Mouse (Mus musculus) kidney, embryonic 14.5 days (tissue): ENCODE results near the gene Myo19. TPM values are rescaled to one million over a fixed set of nuclear protein-coding genes. Genes with fewer than 3 reads are reported as not detected.

Source experiments
- ATAC-seq: fragments of 200-750 bp; cut with Nextera tagmentation; 2 replicates; pipeline ENCODE4 v1.8.0; 2017; ENCODE audit warnings: moderate number of reproducible peaks, mild to moderate bottlenecking, moderate TSS enrichment, moderate library complexity; ENCODE audit not compliant: low FRiP score, low TSS enrichment
- H3K27ac ChIP-seq: fragments of 300-500 bp; sonication (generic); 2 replicates; pipeline ENCODE4 v1.5.1; 2014; ENCODE audit warnings: low read depth, mild to moderate bottlenecking, low read length, moderate library complexity, mixed read lengths
- H3K27me3 ChIP-seq: fragments of 300-500 bp; sonication (generic); 2 replicates; pipeline ENCODE4 v1.6.1; 2014; ENCODE audit warnings: mild to moderate bottlenecking, low read length; ENCODE audit not compliant: control insufficient read depth, insufficient read depth
- H3K36me3 ChIP-seq: fragments of 300-500 bp; sonication (generic); 2 replicates; pipeline ENCODE4 v1.6.1; 2014; ENCODE audit warnings: low read length, mixed read lengths; ENCODE audit not compliant: control insufficient read depth, insufficient read depth
- H3K4me1 ChIP-seq: fragments of 300-500 bp; sonication (generic); 2 replicates; pipeline ENCODE4 v1.6.1; 2014; ENCODE audit warnings: low read length, mixed read lengths; ENCODE audit not compliant: control insufficient read depth, insufficient read depth
- H3K4me2 ChIP-seq: fragments of 300-500 bp; sonication (generic); replicated peaks from 2 replicates; pipeline ENCODE4 v1.6.1; 2014; ENCODE audit warnings: low read depth, mild to moderate bottlenecking, low read length
- H3K4me3 ChIP-seq: fragments of 300-500 bp; sonication (generic); 2 replicates; pipeline ENCODE4 v1.5.1; 2014; ENCODE audit warnings: mild to moderate bottlenecking, low read length
- H3K9ac ChIP-seq: fragments of 300-500 bp; sonication (generic); 2 replicates; pipeline ENCODE4 v1.6.1; 2014; ENCODE audit warnings: low read depth, mild to moderate bottlenecking, low read length, moderate library complexity
- H3K9me3 ChIP-seq: fragments of 300-500 bp; sonication (generic); 2 replicates; pipeline ENCODE4 v1.6.1; 2016; ENCODE audit warnings: low read length; ENCODE audit not compliant: control insufficient read depth
- WGBS: fragments of 180-500 bp; shearing (Covaris S2); extraction: QIAGEN DNeasy Blood & Tissue Kit; methylation state at CpG from one replicate; pipeline ENCODE4 v1.1.7; 2014; 5-methylcytosine and 5-hydroxymethylcytosine counted together
- polyA plus RNA-seq: library from polyadenylated mRNA; unstranded; fragments of >200 nt; fragmentation: Nextera tagmentation; extraction: Ambion mirVana; gene quantifications from 2 replicates; pipeline ENCODE4 v1.2.1, GENCODE M21; 2014

Gene Myo19
- polyA plus RNA-seq, 1 experiment from 2014 or later: 15.0 TPM

- Histone ChIP-seq H3K27ac (no peak overlapping the region), H3K9ac (no peak overlapping the region), H3K27me3 (peaks cover 12% of the 10 kb centered on the region), H3K4me1 (no peaks in the 10 kb centered on the region), H3K36me3 (no peaks in the 10 kb centered on the region), H3K9me3 (no peaks in the 10 kb centered on the region), H3K4me3 (no peak overlapping the region), H3K4me2 (no peak overlapping the region)
- ATAC-seq: no peak
- 59% methylated on average over 6 of the region's 6 CpGs for WGBS
Observed at GRCm38 (mm10) chr11:84947206-84947605, 67.3 kb downstream of the Myo19 start.

- H3K27ac ChIP-seq: no peak overlapping the region
- H3K4me3 ChIP-seq: no peak overlapping the region
- H3K4me2 ChIP-seq: no peak overlapping the region
- H3K9me3 ChIP-seq: no peaks in the 10 kb centered on the region
- 48% methylated on average over 3 of the region's 3 CpGs for WGBS
- no peak for ATAC-seq
- no peaks in the 10 kb centered on the region for H3K4me1 ChIP-seq
- H3K36me3 ChIP-seq: no peaks in the 10 kb centered on the region
- H3K27me3 ChIP-seq: peaks cover 12% of the 10 kb centered on the region
- H3K9ac ChIP-seq: no peak overlapping the region
Observed at GRCm38 (mm10) chr11:84948114-84948513, 68.2 kb downstream of the Myo19 start.

GRCm38 (mm10) chr11:84948526-84948925 is 68.6 kb downstream of the Myo19 start:
- Histone ChIP-seq H3K4me3 (no peak overlapping the region), H3K9ac (no peak overlapping the region), H3K27me3 (peaks cover 12% of the 10 kb centered on the region), H3K9me3 (no peaks in the 10 kb centered on the region), H3K36me3 (no peaks in the 10 kb centered on the region), H3K27ac (no peak overlapping the region), H3K4me2 (no peak overlapping the region), H3K4me1 (no peaks in the 10 kb centered on the region)
- 48% methylated on average over 3 of the region's 3 CpGs for WGBS
- ATAC-seq: no peak

GRCm38 (mm10) chr11:84952611-84953010 is 72.7 kb downstream of the Myo19 start:
- H3K4me1 ChIP-seq: peaks cover 6% of the 10 kb centered on the region
- ATAC-seq: no peak
- no peak overlapping the region for H3K27ac ChIP-seq
- H3K27me3 ChIP-seq: peaks cover 13% of the 10 kb centered on the region; the same call in 1 of the 2 replicates
- no peak overlapping the region for H3K4me3 ChIP-seq
- no peak overlapping the region for H3K9ac ChIP-seq
- WGBS: 16% methylated on average over 2 of the region's 2 CpGs
- H3K9me3 ChIP-seq: no peaks in the 10 kb centered on the region
- H3K36me3 ChIP-seq: no peaks in the 10 kb centered on the region
- no peak overlapping the region for H3K4me2 ChIP-seq

- no peak overlapping the region for H3K4me3 ChIP-seq
- no peak overlapping the region for H3K9ac ChIP-seq
- H3K27me3 ChIP-seq: peaks cover 16% of the 10 kb centered on the region; the same call in 1 of the 2 replicates
- peaks cover 17% of the 10 kb centered on the region for H3K4me1 ChIP-seq
- no peaks in the 10 kb centered on the region for H3K36me3 ChIP-seq
- ATAC-seq: no peak
- H3K4me2 ChIP-seq: no peak overlapping the region
- WGBS: 23% methylated on average over 5 of the region's 5 CpGs
- H3K27ac ChIP-seq: peak overlapping the region; percentile 42; the same call in 1 of the 2 replicates
- H3K9me3 ChIP-seq: no peaks in the 10 kb centered on the region
Observed at GRCm38 (mm10) chr11:84956400-84956799, 76.5 kb downstream of the Myo19 start.

GRCm38 (mm10) chr11:84957171-84957570 is 77.2 kb downstream of the Myo19 start:
- Histone ChIP-seq H3K4me3 (peak overlapping the region; percentile 36), H3K27me3 (peaks cover 16% of the 10 kb centered on the region; the same call in 1 of the 2 replicates), H3K9me3 (no peaks in the 10 kb centered on the region), H3K36me3 (no peaks in the 10 kb centered on the region), H3K27ac (no peak overlapping the region), H3K4me1 (peaks cover 17% of the 10 kb centered on the region), H3K9ac (no peak overlapping the region), H3K4me2 (peak overlapping the region; percentile 53)
- no peak for ATAC-seq
- WGBS: 7% methylated on average over 15 of the region's 15 CpGs

- WGBS: under 1% methylated on average over 46 of the region's 49 CpGs
- Histone ChIP-seq H3K9me3 (no peaks in the 10 kb centered on the region), H3K27me3 (peaks cover 16% of the 10 kb centered on the region; the same call in 1 of the 2 replicates), H3K4me3 (peak within 1 kb of the TSS; percentile 36), H3K27ac (no peak within 1 kb of the TSS), H3K9ac (no peak within 1 kb of the TSS), H3K4me2 (peak within 1 kb of the TSS; percentile 53), H3K36me3 (no peaks in the 10 kb centered on the region), H3K4me1 (peaks cover 17% of the 10 kb centered on the region)
- ATAC-seq: 0 out of 2 replicates have a peak, but pooled peaks have one; percentile 40
Observed at GRCm38 (mm10) chr11:84957591-84958270, 77.8 kb downstream of the Myo19 start, which contains the start of gene Car4. Gene Car4, plus strand, starts transcription at chr11:84957786.

GRCm38 (mm10) chr11:84958271-84958630 is 78.3 kb downstream of the Myo19 start:
- no peak overlapping the region for H3K27ac ChIP-seq
- H3K9ac ChIP-seq: no peak overlapping the region
- WGBS: 5% methylated on average over 11 of the region's 11 CpGs
- peak overlapping the region; percentile 36 for H3K4me3 ChIP-seq
- 0 out of 2 replicates have a peak, but pooled peaks have one; percentile 14 for ATAC-seq
- peaks cover 17% of the 10 kb centered on the region for H3K4me1 ChIP-seq
- peaks cover 16% of the 10 kb centered on the region; the same call in 1 of the 2 replicates for H3K27me3 ChIP-seq
- peak overlapping the region; percentile 53 for H3K4me2 ChIP-seq
- H3K36me3 ChIP-seq: no peaks in the 10 kb centered on the region
- no peaks in the 10 kb centered on the region for H3K9me3 ChIP-seq

GRCm38 (mm10) chr11:84959181-84959580 is 79.2 kb downstream of the Myo19 start:
- Histone ChIP-seq H3K27me3 (peaks cover 16% of the 10 kb centered on the region; the same call in 1 of the 2 replicates), H3K9me3 (no peaks in the 10 kb centered on the region), H3K36me3 (no peaks in the 10 kb centered on the region), H3K4me1 (peaks cover 17% of the 10 kb centered on the region), H3K4me3 (no peak overlapping the region), H3K27ac (no peak overlapping the region), H3K9ac (no peak overlapping the region), H3K4me2 (peak overlapping the region; percentile 6; the same call in 1 of the 2 replicates)
- peak; percentile 47; the same call in 1 of the 2 replicates for ATAC-seq
- 37% methylated on average over 5 of the region's 5 CpGs for WGBS
